Mouse (Mus musculus) myocyte (in vitro differentiated cells): Measurements from ENCODE around the gene Brinp3.

Experiments
- CEBPB ChIP-seq: IDR thresholded peaks from 2 replicates; pipeline ENCODE4 v1.6.1; 2011; ENCODE audit warnings: mild to moderate bottlenecking, moderate library complexity; ENCODE audit not compliant: poor library complexity, insufficient read depth, severe bottlenecking
- MAX ChIP-seq: IDR thresholded peaks from one replicate; pipeline ENCODE4 v1.6.1; 2011; ENCODE audit warnings: low read depth, mild to moderate bottlenecking, control low read depth
- MYOG ChIP-seq, 3 experiments: IDR thresholded peaks; one replicate each; pipeline ENCODE4 v1.6.1; 2011; ENCODE audit warnings: control low read depth in 2 of 3, low read depth in 2 of 3, mild to moderate bottlenecking in 2 of 3; ENCODE audit not compliant: insufficient read length in 2 of 3, control insufficient read depth in 1 of 3, insufficient read depth in 1 of 3
- POLR2A ChIP-seq: IDR thresholded peaks from one replicate; pipeline ENCODE4 v1.6.1; 2011; ENCODE audit warnings: low read depth, mild to moderate bottlenecking, control low read depth, moderate library complexity; ENCODE audit not compliant: insufficient read length
- REST ChIP-seq: IDR thresholded peaks from one replicate; pipeline ENCODE4 v1.6.1; 2011; ENCODE audit warnings: mild to moderate bottlenecking, control low read depth, moderate library complexity; ENCODE audit not compliant: insufficient read depth, insufficient read length
- TCF12 ChIP-seq: IDR thresholded peaks from one replicate; pipeline ENCODE4 v1.6.1; 2011; ENCODE audit warnings: mild to moderate bottlenecking, control low read depth; ENCODE audit not compliant: poor library complexity, insufficient read depth, severe bottlenecking
- USF1 ChIP-seq: IDR thresholded peaks from one replicate; pipeline ENCODE4 v1.6.1; 2011; ENCODE audit warnings: low read depth, mild to moderate bottlenecking, control low read depth, moderate library complexity

GRCm38 (mm10) chr1:146751066-146751465, 256.5 kb downstream of the Brinp3 start:
- no peak for TF ChIP-seq CEBPB
- no peak for TF ChIP-seq POLR2A
- no peak for TF ChIP-seq TCF12
- TF ChIP-seq MYOG (IDR thresholded peaks at IDR 0.05; ENCODE audit: control insufficient read depth in 1 of 3, insufficient read depth in 1 of 3, insufficient read length in 2 of 3, low read depth in 2 of 3), result no peak
- TF ChIP-seq USF1, result no peak
- no peak for TF ChIP-seq REST
- TF ChIP-seq MAX, result no peak
